1 mouse cellular context compared by ENCODE assay signal in genomic region chr4:129139642-129140041, GRCm38 (mm10).
TF ChIP-seq lines count a peak whose summit lies in the region.

No protein-coding gene starts in this region.

TF ChIP-seq in MEL, 35 proteins besides CTCF, POLR2A, EP300 and RAD21 (continued from another document):
- no peak for TF ChIP-seq MYB (IDR thresholded peaks at IDR 0.05; ENCODE audit: low read depth, low read length)
- TF ChIP-seq BHLHE40 (IDR thresholded peaks at IDR 0.05; ENCODE audit: borderline replicate concordance, low read depth, low read length) = no peak
- peak; percentile 83 for TF ChIP-seq ETS1 (IDR thresholded peaks at IDR 0.05; ENCODE audit: low read depth, low read length)
- TF ChIP-seq NELFE (IDR thresholded peaks at IDR 0.05; ENCODE audit: low read depth, low read length) = no peak
- TF ChIP-seq SIN3A (IDR thresholded peaks at IDR 0.05; ENCODE audit: low read length) = peak; percentile 43; the same call in 1 of the 2 replicates
- TF ChIP-seq POLR2AphosphoS5 (IDR thresholded peaks at IDR 0.05; ENCODE audit: borderline replicate concordance, low read depth, low read length) = no peak
- no peak for TF ChIP-seq RCOR1 (IDR thresholded peaks at IDR 0.05; ENCODE audit: low read depth, low read length)
- no peak for TF ChIP-seq GABPA (IDR thresholded peaks at IDR 0.05; ENCODE audit: low read depth, low read length)
- TF ChIP-seq MAZ (IDR thresholded peaks at IDR 0.05; ENCODE audit: low read depth, low read length) = no peak
- TF ChIP-seq TAL1 (IDR thresholded peaks at IDR 0.05; ENCODE audit: low read length) = peak; percentile 85
- TF ChIP-seq E2F4 (IDR thresholded peaks at IDR 0.05; ENCODE audit: borderline replicate concordance, low read depth, low read length) = no peak
- no peak for TF ChIP-seq NRF1 (IDR thresholded peaks at IDR 0.05; ENCODE audit: insufficient read depth, low read depth, low read length, poor library complexity, severe bottlenecking)
- no peak for TF ChIP-seq CHD2 (IDR thresholded peaks at IDR 0.05; ENCODE audit: low read length)
- TF ChIP-seq CHD1 (IDR thresholded peaks at IDR 0.05; ENCODE audit: low read depth, low read length) = no peak
- 0 out of 2 replicates have a peak, but pooled peaks have one; percentile 13 for TF ChIP-seq HCFC1 (IDR thresholded peaks at IDR 0.05; ENCODE audit: low read depth, low read length)
- TF ChIP-seq MAX (IDR thresholded peaks at IDR 0.05; ENCODE audit: low read length) = no peak
- no peak; the same call in 1 of the 2 replicates for TF ChIP-seq MXI1 (IDR thresholded peaks at IDR 0.05; ENCODE audit: low read depth, low read length)
